Mouse (Mus musculus) intestine, embryonic 16.5 days (tissue): Measurements from ENCODE around the gene Tes. TPM values are rescaled to one million over a fixed set of nuclear protein-coding genes. Genes with fewer than 3 reads are reported as not detected.
"Not testable (repeated sequence)": the region's sequence is repeated elsewhere in the genome, so short reads cannot be mapped to it uniquely, and the experiment has no call there.

Experiments used
- ATAC-seq: fragments of 200-750 bp; cut with Nextera tagmentation; 2 replicates; pipeline ENCODE4 v1.8.0; 2017; ENCODE audit warnings: moderate TSS enrichment, moderate library complexity
- H3K27ac ChIP-seq: fragments of 300-500 bp; sonication (generic); 2 replicates; pipeline ENCODE4 v1.5.1; 2014; ENCODE audit warnings: mild to moderate bottlenecking, low read length
- H3K27me3 ChIP-seq: fragments of 300-500 bp; sonication (generic); replicated peaks from 2 replicates; pipeline ENCODE4 v1.6.1; 2014; ENCODE audit warnings: low read length, control low read depth, mixed read lengths; ENCODE audit not compliant: control insufficient read depth, insufficient read depth
- H3K36me3 ChIP-seq: fragments of 300-500 bp; sonication (generic); 2 replicates; pipeline ENCODE4 v1.6.1; 2014; ENCODE audit warnings: low read length, control low read depth; ENCODE audit not compliant: control insufficient read depth, insufficient read depth
- H3K4me1 ChIP-seq: fragments of 300-500 bp; sonication (generic); 2 replicates; pipeline ENCODE4 v1.6.1; 2014; ENCODE audit warnings: low read length, control low read depth, mixed read lengths; ENCODE audit not compliant: control insufficient read depth, insufficient read depth
- H3K4me2 ChIP-seq: fragments of 300-500 bp; sonication (generic); 2 replicates; pipeline ENCODE4 v1.6.1; 2014; ENCODE audit warnings: low read depth, low read length, control low read depth
- H3K4me3 ChIP-seq: fragments of 300-500 bp; sonication (generic); 2 replicates; pipeline ENCODE4 v1.5.1; 2014; ENCODE audit warnings: mild to moderate bottlenecking, low read length
- H3K9ac ChIP-seq: fragments of 300-500 bp; sonication (generic); 2 replicates; pipeline ENCODE4 v1.6.1; 2014; ENCODE audit warnings: low read depth, low read length
- H3K9me3 ChIP-seq: fragments of 300-500 bp; sonication (generic); 2 replicates; pipeline ENCODE4 v1.6.1; 2016; ENCODE audit warnings: low read length, control low read depth; ENCODE audit not compliant: control insufficient read depth
- WGBS: fragments of 180-500 bp; shearing (Covaris S2); extraction: QIAGEN DNeasy Blood & Tissue Kit; methylation state at CpG from one replicate; pipeline ENCODE4 v1.1.7; 2014; 5-methylcytosine and 5-hydroxymethylcytosine counted together
- polyA plus RNA-seq: library from polyadenylated mRNA; unstranded; fragments of >200 nt; fragmentation: Nextera tagmentation; extraction: Ambion mirVana; gene quantifications from 2 replicates; pipeline ENCODE4 v1.2.1, GENCODE M21; 2015

Gene Tes
- polyA plus RNA-seq, 1 experiment from 2014 or later = 97.0 TPM

DNA sequence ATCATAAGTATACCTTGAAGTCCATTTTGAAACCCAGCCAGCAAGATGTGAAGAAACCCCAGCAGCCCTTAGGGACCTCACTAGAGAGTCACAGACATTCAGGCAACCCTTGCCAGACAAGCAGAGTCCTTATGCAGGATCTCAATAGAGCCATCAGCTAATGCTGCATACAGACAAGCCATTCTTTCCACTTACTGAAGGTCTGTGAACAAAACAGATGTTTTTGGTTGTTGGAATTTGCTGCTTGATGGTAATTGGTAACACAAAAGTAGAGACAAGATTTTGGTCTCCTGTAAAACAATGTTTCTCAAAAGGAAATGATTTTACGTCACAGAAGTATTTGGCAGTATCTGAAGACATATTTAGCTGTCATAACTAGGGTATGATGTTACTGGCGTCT, 10.2 kb upstream of the Tes start:
- no peaks in the 10 kb centered on the region for H3K9me3 ChIP-seq
- H3K36me3 ChIP-seq = no peaks in the 10 kb centered on the region
- no peak overlapping the region for H3K27ac ChIP-seq
- H3K9ac ChIP-seq = no peak overlapping the region
- H3K4me1 ChIP-seq = peaks cover 13% of the 10 kb centered on the region
- no peak overlapping the region for H3K4me3 ChIP-seq
- 69% methylated on average over 2 of the region's 2 CpGs for whole genome bisulfite sequencing
- no peak overlapping the region for H3K4me2 ChIP-seq
- no peaks in the 10 kb centered on the region for H3K27me3 ChIP-seq
- no peak for ATAC-seq

DNA sequence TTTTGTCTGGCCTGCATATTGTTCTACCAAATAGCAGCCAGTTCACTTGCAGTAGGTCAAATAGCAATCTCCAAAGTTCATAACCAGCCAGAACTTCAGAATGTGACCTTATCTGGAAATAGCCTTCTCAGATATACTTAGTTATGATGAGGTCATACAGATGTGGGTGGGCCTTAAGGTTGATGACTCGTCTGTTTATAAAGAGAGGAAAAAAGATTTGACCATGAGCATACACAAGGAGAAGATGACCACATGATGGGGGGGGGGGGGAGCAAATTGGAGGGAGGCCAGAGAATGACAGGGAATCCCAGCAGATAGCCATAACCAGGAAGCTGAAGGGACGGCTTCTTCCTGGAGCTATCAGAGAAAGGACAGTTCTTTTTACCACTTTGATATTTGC, 9.3 kb upstream of the Tes start:
- Histone ChIP-seq H3K4me3 (no peak overlapping the region), H3K9ac (no peak overlapping the region), H3K36me3 (no peaks in the 10 kb centered on the region), H3K9me3 (no peaks in the 10 kb centered on the region), H3K4me2 (no peak overlapping the region), H3K27me3 (no peaks in the 10 kb centered on the region), H3K4me1 (peaks cover 20% of the 10 kb centered on the region), H3K27ac (no peak overlapping the region)
- WGBS = 29% methylated on average over 2 of the region's 2 CpGs
- ATAC-seq = no peak

DNA sequence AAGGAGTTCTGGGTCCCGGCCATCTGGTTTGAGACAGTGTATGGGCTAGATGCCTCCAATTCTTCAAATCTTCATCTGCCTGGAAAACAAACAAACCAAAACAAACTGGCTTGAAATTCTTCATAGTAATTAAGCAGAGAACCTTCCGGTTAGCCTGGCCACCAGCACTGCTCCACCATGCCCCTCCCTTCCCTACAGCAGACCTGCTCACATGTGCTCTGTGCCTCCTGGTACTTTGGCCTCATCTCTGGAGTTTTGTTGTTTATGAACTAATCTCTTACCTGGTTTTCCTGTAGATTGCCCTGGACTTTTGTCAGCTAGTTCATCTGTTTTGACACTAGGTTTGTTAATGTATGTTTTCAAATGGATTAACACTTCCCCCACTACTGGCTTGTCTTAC, 5.4 kb upstream of the Tes start:
- 32% methylated on average over 2 of the region's 2 CpGs for WGBS
- H3K27ac ChIP-seq = peak overlapping the region; percentile 63
- no peak overlapping the region for H3K4me3 ChIP-seq
- peaks cover 23% of the 10 kb centered on the region for H3K4me1 ChIP-seq
- H3K9ac ChIP-seq = no peak overlapping the region
- no peaks in the 10 kb centered on the region for H3K27me3 ChIP-seq
- peak; percentile 89 for ATAC-seq
- H3K9me3 ChIP-seq = no peaks in the 10 kb centered on the region
- no peaks in the 10 kb centered on the region for H3K36me3 ChIP-seq
- no peak overlapping the region for H3K4me2 ChIP-seq

DNA sequence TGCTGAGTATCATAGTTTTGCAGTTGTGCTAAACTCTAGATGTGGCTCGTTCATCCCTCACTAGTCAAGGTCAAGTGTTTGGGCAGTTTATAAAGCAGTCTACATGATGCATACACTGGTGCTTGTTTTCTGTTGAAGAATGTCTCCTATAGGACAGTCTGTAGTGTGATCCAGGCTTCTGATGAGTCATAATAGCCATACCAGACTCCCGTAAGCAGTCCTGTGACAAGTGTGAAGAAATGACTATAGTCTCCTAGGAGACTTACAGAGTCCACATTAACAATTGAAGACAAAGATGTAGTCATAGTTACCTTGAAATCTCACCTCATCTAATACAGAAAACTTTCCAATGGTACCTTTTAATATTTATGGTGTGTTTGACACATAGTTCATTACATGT, 4.8 kb upstream of the Tes start:
- Histone ChIP-seq H3K27me3 (no peaks in the 10 kb centered on the region), H3K4me1 (peaks cover 25% of the 10 kb centered on the region), H3K4me3 (no peak overlapping the region), H3K9me3 (no peaks in the 10 kb centered on the region), H3K9ac (no peak overlapping the region), H3K36me3 (no peaks in the 10 kb centered on the region), H3K27ac (peak overlapping the region; percentile 63), H3K4me2 (no peak overlapping the region)
- peak; percentile 31; the same call in 1 of the 2 replicates for ATAC-seq
- WGBS = 44% methylated on average over 2 of the region's 2 CpGs

DNA sequence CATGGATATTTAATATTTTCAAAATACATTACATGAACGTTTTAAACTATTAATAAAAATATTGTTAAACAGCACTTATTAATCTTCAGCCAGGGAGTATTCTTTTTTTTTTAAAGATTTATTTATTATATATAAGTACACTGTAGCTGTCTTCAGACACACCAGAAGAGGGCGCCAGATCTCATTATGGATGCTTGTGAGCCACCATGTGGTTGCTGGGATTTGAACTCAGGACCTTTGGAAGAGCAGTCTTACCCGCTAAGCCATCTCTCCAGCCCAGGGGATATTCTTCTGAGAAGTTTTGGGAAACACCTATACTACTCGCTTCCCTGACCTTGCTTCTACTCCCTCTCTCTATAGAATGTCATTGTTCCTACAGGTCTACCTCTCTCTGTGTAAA, 3.1 kb upstream of the Tes start:
- H3K4me3 ChIP-seq, H3K27me3 ChIP-seq, H3K9ac ChIP-seq, H3K36me3 ChIP-seq, ATAC-seq, H3K4me2 ChIP-seq, H3K9me3 ChIP-seq: not testable (repeated sequence)
- peak overlapping the region; percentile 70 for H3K27ac ChIP-seq
- WGBS = 80% methylated on average over 4 of the region's 4 CpGs
- peaks cover 26% of the 10 kb centered on the region for H3K4me1 ChIP-seq

DNA sequence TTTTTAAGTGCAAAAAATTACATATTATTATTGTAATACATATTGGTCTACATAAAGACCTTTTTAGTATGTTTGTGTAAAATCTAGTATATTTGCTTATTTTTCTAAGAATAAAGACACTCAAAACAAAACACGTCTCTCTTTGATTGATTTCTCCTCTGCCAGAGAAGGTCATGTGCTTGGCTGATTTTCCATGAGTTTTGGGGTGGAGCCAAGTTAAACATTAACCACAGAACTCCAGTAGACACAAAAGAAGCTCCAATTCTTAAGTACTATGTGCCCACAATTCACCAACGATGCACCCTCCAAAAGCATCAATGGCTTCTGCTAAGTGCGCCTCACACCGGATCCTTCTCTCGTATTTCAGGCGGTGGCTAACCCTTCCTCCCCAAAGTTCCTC, 2.6 kb upstream of the Tes start:
- 68% methylated on average over 6 of the region's 6 CpGs for WGBS

DNA sequence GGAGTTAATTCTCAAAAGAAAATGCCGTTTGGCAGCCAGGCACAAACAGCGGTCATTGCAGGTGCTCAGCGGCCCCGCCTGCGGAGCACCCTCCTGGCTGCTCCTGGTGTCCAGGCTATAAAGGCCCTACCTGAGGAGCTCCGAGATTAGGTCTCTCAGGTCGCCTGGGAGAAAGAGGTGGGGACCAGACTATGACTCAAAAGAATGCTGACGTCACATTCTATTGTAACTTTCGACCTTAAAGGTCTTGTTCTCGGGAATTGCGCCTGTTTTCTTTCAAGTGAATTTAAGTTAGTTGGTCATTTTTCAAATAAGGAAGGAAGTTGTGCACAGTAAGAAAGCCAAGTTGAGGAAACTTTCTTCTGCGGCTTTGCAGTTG, 831 bp downstream of the Tes start:
- Histone ChIP-seq H3K27me3 (no peaks in the 10 kb centered on the region), H3K4me1 (peaks cover 20% of the 10 kb centered on the region), H3K4me2 (peak overlapping the region; percentile 79), H3K9ac (peak overlapping the region; percentile 84), H3K4me3 (peak overlapping the region; percentile 91), H3K9me3 (no peaks in the 10 kb centered on the region), H3K36me3 (no peaks in the 10 kb centered on the region), H3K27ac (peak overlapping the region; percentile 86)
- ATAC-seq = peak; percentile 76
- 3% methylated on average over 12 of the region's 12 CpGs for WGBS

More for the DNA sequence above, 2.6 kb upstream of the Tes start:
- Histone ChIP-seq H3K27ac (peak overlapping the region; percentile 70; the same call in 1 of the 2 replicates), H3K9me3 (no peaks in the 10 kb centered on the region), H3K9ac (no peak overlapping the region), H3K36me3 (no peaks in the 10 kb centered on the region), H3K4me3 (no peak overlapping the region), H3K4me2 (no peak overlapping the region), H3K27me3 (no peaks in the 10 kb centered on the region), H3K4me1 (peaks cover 26% of the 10 kb centered on the region)
- ATAC-seq = no peak

DNA sequence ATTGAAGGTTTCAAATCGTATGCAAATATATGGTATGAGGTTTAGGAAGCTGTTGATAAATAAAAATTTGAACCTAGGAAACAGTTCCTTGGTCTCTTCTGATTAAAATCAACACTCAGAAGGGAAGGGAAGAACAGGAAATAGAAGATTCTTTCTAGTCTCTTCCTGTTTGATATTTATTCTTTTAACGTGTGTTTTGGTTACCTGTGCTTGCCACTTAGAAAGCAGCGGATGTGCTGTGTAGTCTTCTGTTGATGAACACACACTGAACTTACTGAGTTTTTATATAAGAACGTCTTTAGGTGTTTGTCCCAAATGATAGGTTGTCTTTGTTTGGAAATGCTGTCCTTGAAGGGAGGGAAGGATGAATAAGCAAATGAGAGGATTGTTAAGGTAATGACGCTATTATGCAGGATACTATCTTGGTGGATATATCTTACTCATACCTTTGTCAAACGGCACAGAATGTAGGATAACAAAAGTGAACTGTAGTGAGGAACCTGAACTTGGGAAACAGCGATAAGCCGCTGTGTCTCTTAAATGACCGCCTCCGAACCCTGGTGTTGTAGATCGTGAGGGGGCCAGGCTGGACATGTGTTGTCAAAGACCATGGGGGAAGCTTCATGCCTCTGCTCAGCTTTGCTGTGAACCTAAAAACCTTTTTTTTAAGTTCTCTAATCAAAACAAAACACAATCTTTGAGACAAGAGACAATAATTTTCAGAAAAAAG, 1.4 kb downstream of the Tes start:
- Histone ChIP-seq H3K4me3 (peak overlapping the region; percentile 91), H3K4me1 (peaks cover 20% of the 10 kb centered on the region), H3K36me3 (no peaks in the 10 kb centered on the region), H3K9me3 (no peaks in the 10 kb centered on the region), H3K9ac (no peak overlapping the region), H3K27me3 (no peaks in the 10 kb centered on the region), H3K27ac (no peak overlapping the region), H3K4me2 (peak overlapping the region; percentile 79)
- ATAC-seq = no peak
- WGBS = 42% methylated on average over 11 of the region's 11 CpGs

DNA sequence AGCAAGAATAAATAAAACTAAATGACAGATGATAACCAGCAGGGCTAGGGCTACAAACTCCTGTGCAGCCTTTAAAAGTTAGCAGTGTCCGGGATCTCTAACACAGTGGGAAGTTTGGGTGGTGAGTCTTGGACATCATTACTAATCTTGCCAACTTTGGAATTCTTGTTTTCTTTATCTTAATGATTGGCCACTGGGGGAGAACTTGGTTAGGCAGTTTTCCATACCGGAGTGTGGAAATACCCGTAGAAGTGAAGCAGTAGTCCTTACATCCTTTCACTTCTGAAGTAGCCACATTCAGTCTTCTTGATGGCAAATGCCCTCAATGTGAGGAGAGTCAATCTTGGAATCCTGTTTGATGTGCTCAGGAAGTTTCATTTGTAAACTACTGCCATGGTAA, 7.0 kb downstream of the Tes start:
- Histone ChIP-seq H3K4me1 (peaks cover 23% of the 10 kb centered on the region; the same call in 1 of the 2 replicates), H3K27me3 (no peaks in the 10 kb centered on the region), H3K4me2 (no peak overlapping the region), H3K9me3 (no peaks in the 10 kb centered on the region), H3K9ac (no peak overlapping the region), H3K27ac (no peak overlapping the region), H3K4me3 (no peak overlapping the region), H3K36me3 (no peaks in the 10 kb centered on the region)
- 77% methylated on average over 3 of the region's 3 CpGs for WGBS
- ATAC-seq = no peak

DNA sequence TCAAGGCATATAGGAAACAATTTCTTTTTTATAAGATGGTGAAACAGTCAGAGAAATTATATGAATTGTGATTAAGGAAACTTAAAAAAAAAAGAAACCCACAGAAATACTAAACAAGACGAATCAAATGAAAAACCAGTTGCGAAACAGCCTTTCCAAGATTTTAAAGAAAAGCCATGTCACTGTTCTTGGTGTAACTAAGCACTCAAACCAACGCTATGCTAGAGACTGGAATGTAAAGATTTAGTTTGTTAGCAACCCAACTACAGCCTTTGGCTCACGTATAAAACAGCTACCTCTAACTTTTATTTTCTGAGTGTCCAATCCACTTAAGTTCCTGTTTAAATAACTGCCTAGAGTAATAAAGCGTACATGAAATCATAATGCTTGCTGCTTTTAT, 7.4 kb downstream of the Tes start:
- no peak overlapping the region for H3K27ac ChIP-seq
- H3K27me3 ChIP-seq = no peaks in the 10 kb centered on the region
- no peak overlapping the region for H3K4me3 ChIP-seq
- no peak overlapping the region for H3K4me2 ChIP-seq
- H3K9ac ChIP-seq = no peak overlapping the region
- H3K4me1 ChIP-seq = peaks cover 25% of the 10 kb centered on the region
- no peaks in the 10 kb centered on the region for H3K9me3 ChIP-seq
- WGBS = 63% methylated on average over 5 of the region's 5 CpGs
- no peaks in the 10 kb centered on the region for H3K36me3 ChIP-seq
- no peak for ATAC-seq
